Mouse (Mus musculus) embryo, embryonic 11 days (tissue): ENCODE results near the gene Apbb2.
A peak's percentile ranks its signal among the peaks of the same experiment; 100 is the strongest.

ENCODE experiments used
- DNase-seq: peaks from one replicate; pipeline ENCODE4 v3.0.0-alpha.2; 2015

The Apbb2 gene

GRCm38 (mm10) chr5:66514659-66515058, 103.9 kb downstream of the Apbb2 start:
- DNase-seq, result no peak

- no peak for DNase-seq
Measured at GRCm38 (mm10) chr5:66513412-66513811, 105.2 kb downstream of the Apbb2 start.

- DNase-seq, result no peak
Measured at GRCm38 (mm10) chr5:66512519-66512918, 106.1 kb downstream of the Apbb2 start.

- no peak for DNase-seq
Measured at GRCm38 (mm10) chr5:66510716-66511115, 107.9 kb downstream of the Apbb2 start.

- no peak for DNase-seq
Measured at GRCm38 (mm10) chr5:66509151-66509550, 109.4 kb downstream of the Apbb2 start.

- no peak for DNase-seq
Measured at GRCm38 (mm10) chr5:66505578-66505977, 113.0 kb downstream of the Apbb2 start.

- no peak for DNase-seq
Measured at GRCm38 (mm10) chr5:66505071-66505470, 113.5 kb downstream of the Apbb2 start.

- no peak for DNase-seq
Measured at GRCm38 (mm10) chr5:66504434-66504747, 114.2 kb downstream of the Apbb2 start.

GRCm38 (mm10) chr5:66503557-66504433, 114.8 kb downstream of the Apbb2 start:
- DNase-seq, result peak; percentile 52

GRCm38 (mm10) chr5:66503033-66503432, 115.6 kb downstream of the Apbb2 start:
- no peak for DNase-seq

- no peak for DNase-seq
Measured at GRCm38 (mm10) chr5:66499621-66500020, 119.0 kb downstream of the Apbb2 start.

GRCm38 (mm10) chr5:66498140-66498539, 120.4 kb downstream of the Apbb2 start:
- no peak for DNase-seq

- DNase-seq, result no peak
Measured at GRCm38 (mm10) chr5:66497479-66498087, 121.0 kb downstream of the Apbb2 start.

GRCm38 (mm10) chr5:66496881-66497360, 121.7 kb downstream of the Apbb2 start:
- DNase-seq, result no peak

- no peak for DNase-seq
Measured at GRCm38 (mm10) chr5:66494651-66495050, 123.9 kb downstream of the Apbb2 start.

GRCm38 (mm10) chr5:66492563-66492960, 126.0 kb downstream of the Apbb2 start:
- DNase-seq, result no peak

GRCm38 (mm10) chr5:66491907-66492562, 126.5 kb downstream of the Apbb2 start:
- DNase-seq, result no peak

GRCm38 (mm10) chr5:66486028-66486427, 132.6 kb downstream of the Apbb2 start:
- DNase-seq, result no peak

- DNase-seq, result no peak
Measured at GRCm38 (mm10) chr5:66476266-66476665, 142.3 kb downstream of the Apbb2 start.

- no peak for DNase-seq
Measured at GRCm38 (mm10) chr5:66475824-66476223, 142.8 kb downstream of the Apbb2 start.

GRCm38 (mm10) chr5:66474153-66474552, 144.4 kb downstream of the Apbb2 start:
- no peak for DNase-seq

- DNase-seq, result peak; percentile 29
Measured at GRCm38 (mm10) chr5:66473599-66473998, 145.0 kb downstream of the Apbb2 start.

- DNase-seq, result no peak
Measured at GRCm38 (mm10) chr5:66470837-66471236, 147.7 kb downstream of the Apbb2 start.

- no peak for DNase-seq
Measured at GRCm38 (mm10) chr5:66469685-66470084, 148.9 kb downstream of the Apbb2 start.
